Mouse (Mus musculus) embryonic stem cell, embryonic (primary cell): ENCODE results near the gene Rnft2.

ENCODE experiments used
- CTCF ChIA-PET, 4 experiments: fragments of 300-600 bp in 2 of 4; fragments of 350-600 bp in 2 of 4; sonication (Branson Sonifier 250); formaldehyde crosslinking; loops; one replicate each; lab custom pipeline; 2022; ENCODE audit warnings: inconsistent platforms in 2 of 4; lab: Charles Lee
- POLR2A ChIA-PET, 4 experiments: fragments of 300-600 bp in 2 of 4; fragments of 350-600 bp in 2 of 4; sonication (Branson Sonifier 250); formaldehyde crosslinking; loops; one replicate each; lab custom pipeline; 2022; ENCODE audit warnings: antibody characterized with exemption in 4 of 4, inconsistent platforms in 1 of 4; lab: Charles Lee

Rnft2 gene

GRCm38 (mm10) chr5:118169222-118170221, 75.4 kb downstream of the Rnft2 start:
- POLR2A ChIA-PET, result interaction anchor here in 2 of 4 experiments (0.6 to 1.0 kb wide), 3 partner anchors 8 to 10 kb away, joined by 3 read pairs; no protein-coding TSS in a partner anchor
- CTCF ChIA-PET, result interaction anchor here in 1 of 4 experiments (0.6 kb wide), 2 partner anchors 9 to 23 kb away, joined by 3 read pairs; no protein-coding TSS in a partner anchor

- CTCF ChIA-PET, result no interaction called here
- POLR2A ChIA-PET, result no interaction called here
These were observed 77.3 kb downstream of the Rnft2 start for GRCm38 (mm10) chr5:118167561-118167995.

- CTCF ChIA-PET, result interaction anchor here in 3 of 4 experiments (0.7 to 1.0 kb wide), 4 partner anchors 9 to 785 kb away, joined by 3 to 5 read pairs (median 4); no protein-coding TSS in a partner anchor
These were observed 79.5 kb downstream of the Rnft2 start for GRCm38 (mm10) chr5:118165462-118165861.

GRCm38 (mm10) chr5:118164581-118164980, 80.3 kb downstream of the Rnft2 start, which contains the start of gene Hrk:
Hrk (plus strand) TSS chr5:118164648.
- ChIA-PET CTCF (interaction anchor here in 1 of 4 experiments (0.9 kb wide), 1 partner anchor 12 kb away, joined by 3 read pairs; no protein-coding TSS in a partner anchor), POLR2A (no interaction called here)

More at GRCm38 (mm10) chr5:118165462-118165861, 79.5 kb downstream of the Rnft2 start:
- POLR2A ChIA-PET, result no interaction called here

GRCm38 (mm10) chr5:118160691-118161090, 84.2 kb downstream of the Rnft2 start:
- ChIA-PET CTCF (interaction anchor here in 3 of 4 experiments (0.6 to 1.8 kb wide), 6 partner anchors 14 to 806 kb away, joined by 3 to 12 read pairs (median 3); no protein-coding TSS in a partner anchor), POLR2A (interaction anchor here (0.6 to 1.6 kb wide), 9 partner anchors 8 to 627 kb away, joined by 3 to 6 read pairs (median 5); no protein-coding TSS in a partner anchor)

- ChIA-PET CTCF (interaction anchor here in 1 of 4 experiments (0.7 kb wide), 1 partner anchor 51 kb away, joined by 3 read pairs; no protein-coding TSS in a partner anchor), POLR2A (interaction anchor here in 1 of 4 experiments (1.3 kb wide), 1 partner anchor 14 kb away, joined by 5 read pairs; no protein-coding TSS in a partner anchor)
These were observed 87.9 kb downstream of the Rnft2 start for GRCm38 (mm10) chr5:118156976-118157375.

- POLR2A ChIA-PET, result interaction anchor here in 1 of 4 experiments (0.9 to 1.3 kb wide), 2 partner anchors 16 to 20 kb away, joined by 3 to 5 read pairs; no protein-coding TSS in a partner anchor
- CTCF ChIA-PET, result interaction anchor here in 2 of 4 experiments (0.6 kb wide), 2 partner anchors 81 to 653 kb away, joined by 4 to 8 read pairs; no protein-coding TSS in a partner anchor
These were observed 89.4 kb downstream of the Rnft2 start for GRCm38 (mm10) chr5:118155565-118155947.

- ChIA-PET CTCF (no interaction called here), POLR2A (interaction anchor here in 2 of 4 experiments (0.6 to 0.8 kb wide), 2 partner anchors 21 to 267 kb away, joined by 3 read pairs; no protein-coding TSS in a partner anchor)
These were observed 89.9 kb downstream of the Rnft2 start, which contains the start of gene Fbxw8 for GRCm38 (mm10) chr5:118154839-118155564. Fbxw8 (minus strand) TSS chr5:118155464.

- CTCF ChIA-PET, result interaction anchor here in 1 of 4 experiments (1.5 kb wide), 1 partner anchor 80 kb away, joined by 3 read pairs; no protein-coding TSS in a partner anchor
- POLR2A ChIA-PET, result interaction anchor here in 2 of 4 experiments (1.2 to 2.3 kb wide), 4 partner anchors 11 to 51 kb away, joined by 3 to 5 read pairs (median 4); no protein-coding TSS in a partner anchor
These were observed 95.2 kb downstream of the Rnft2 start for GRCm38 (mm10) chr5:118149711-118150110.

- ChIA-PET POLR2A (interaction anchor here in 1 of 4 experiments (1.1 to 1.9 kb wide), 3 partner anchors 9 to 46 kb away, joined by 3 to 6 read pairs (median 4); no protein-coding TSS in a partner anchor), CTCF (interaction anchor here (0.5 to 1.8 kb wide), 4 partner anchors 23 to 84 kb away, joined by 3 to 6 read pairs (median 4); no protein-coding TSS in a partner anchor)
These were observed 97.7 kb downstream of the Rnft2 start for GRCm38 (mm10) chr5:118147264-118147663.

GRCm38 (mm10) chr5:118145999-118146679, 98.8 kb downstream of the Rnft2 start:
- ChIA-PET CTCF (interaction anchor here in 2 of 4 experiments (0.6 to 1.6 kb wide), 3 partner anchors 23 to 798 kb away, joined by 3 to 6 read pairs (median 4); no protein-coding TSS in a partner anchor), POLR2A (interaction anchor here in 1 of 4 experiments (0.5 to 1.1 kb wide), 3 partner anchors 17 to 47 kb away, joined by 3 to 4 read pairs (median 4); no protein-coding TSS in a partner anchor)

GRCm38 (mm10) chr5:118145458-118145857, 99.5 kb downstream of the Rnft2 start:
- CTCF ChIA-PET, result no interaction called here

GRCm38 (mm10) chr5:118144770-118145169, 100.1 kb downstream of the Rnft2 start:
- ChIA-PET CTCF (no interaction called here), POLR2A (interaction anchor here in 2 of 4 experiments (0.6 kb wide), 2 partner anchors 41 to 212 kb away, joined by 3 to 14 read pairs; no protein-coding TSS in a partner anchor)

More at GRCm38 (mm10) chr5:118145458-118145857, 99.5 kb downstream of the Rnft2 start:
- POLR2A ChIA-PET, result interaction anchor here in 2 of 4 experiments (0.5 to 0.6 kb wide), 2 partner anchors 29 to 211 kb away, joined by 4 to 14 read pairs; no protein-coding TSS in a partner anchor

- ChIA-PET CTCF (no interaction called here), POLR2A (interaction anchor here in 2 of 4 experiments (0.6 to 0.7 kb wide), 2 partner anchors 42 to 121 kb away, joined by 3 read pairs; no protein-coding TSS in a partner anchor)
These were observed 100.6 kb downstream of the Rnft2 start for GRCm38 (mm10) chr5:118144327-118144726.

GRCm38 (mm10) chr5:118143211-118144026, 101.5 kb downstream of the Rnft2 start:
- POLR2A ChIA-PET, result interaction anchor here in 1 of 4 experiments (0.6 to 1.9 kb wide), 3 partner anchors 35 to 164 kb away, joined by 3 to 5 read pairs (median 5); no protein-coding TSS in a partner anchor
- CTCF ChIA-PET, result interaction anchor here in 1 of 4 experiments (0.5 kb wide), 1 partner anchor 804 kb away, joined by 7 read pairs; no protein-coding TSS in a partner anchor
